Mouse (Mus musculus): Measurements from ENCODE around the gene Hivep3.

Hivep3 gene

DNA sequence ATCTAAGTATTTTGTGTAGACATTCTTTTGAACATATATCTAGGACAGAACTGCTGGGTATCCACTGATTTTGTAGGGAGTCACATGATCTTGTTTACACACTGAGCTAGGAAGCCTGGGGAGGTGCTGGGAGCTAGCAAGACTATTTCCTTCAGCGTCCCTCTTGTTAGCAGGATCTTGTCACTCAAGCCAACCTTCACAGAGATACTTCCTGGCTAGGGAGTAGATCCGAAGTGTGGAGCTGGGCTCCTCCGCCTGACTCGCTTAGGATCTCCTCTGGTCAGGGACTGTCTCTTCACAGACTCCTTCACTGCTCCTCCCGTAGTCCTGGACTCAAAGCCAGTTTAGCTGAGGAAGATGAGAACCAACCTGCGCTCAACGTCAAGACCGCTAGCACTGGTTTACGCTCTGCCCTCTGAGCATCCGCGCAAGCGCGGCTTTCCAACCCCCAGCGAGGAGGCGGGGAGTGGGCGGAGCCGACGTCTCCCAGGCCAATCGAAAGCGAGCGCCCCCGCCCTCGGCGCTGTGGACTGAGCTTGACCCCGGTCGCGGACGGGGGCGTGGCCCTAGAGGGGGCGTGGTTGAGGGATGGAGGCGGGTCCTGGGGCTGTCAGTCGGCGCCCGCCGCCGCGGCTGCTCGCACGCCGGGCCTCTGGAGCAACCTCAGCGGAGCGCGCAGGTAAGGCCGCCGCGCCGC is at the start of gene Hivep3:
TSS of gene Hivep3 (plus strand) at position 601 of the 697 bp plus-strand sequence.
- DNase-seq (ENCODE audit: low spot score), result peak; percentile 99

- no peak for DNase-seq (ENCODE audit: low spot score)
These were observed 47.8 kb upstream of the Hivep3 start for GRCm38 (mm10) chr4:119685746-119686145.

DNA sequence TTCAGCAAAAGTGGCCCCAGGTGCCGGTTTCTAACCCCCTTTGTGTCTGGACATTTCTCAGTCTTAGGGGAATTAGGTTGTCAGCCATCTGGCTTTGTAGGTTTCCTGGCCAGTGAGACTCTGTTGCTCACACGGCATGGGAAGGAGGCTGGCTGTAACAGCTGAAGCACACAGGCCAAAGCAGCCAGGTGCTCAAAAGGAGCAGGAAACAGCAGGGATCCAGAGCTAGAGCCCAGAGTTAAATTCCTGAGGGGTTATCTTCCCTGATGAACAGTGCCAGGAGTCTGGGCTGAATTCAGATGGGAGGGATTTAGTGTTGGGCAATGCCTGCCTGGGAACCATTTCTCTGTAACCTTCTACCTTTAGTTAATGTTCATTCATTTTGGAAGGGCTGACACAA is 35.2 kb upstream of the Hivep3 start:
- DNase-seq (ENCODE audit: low spot score), result no peak

DNA sequence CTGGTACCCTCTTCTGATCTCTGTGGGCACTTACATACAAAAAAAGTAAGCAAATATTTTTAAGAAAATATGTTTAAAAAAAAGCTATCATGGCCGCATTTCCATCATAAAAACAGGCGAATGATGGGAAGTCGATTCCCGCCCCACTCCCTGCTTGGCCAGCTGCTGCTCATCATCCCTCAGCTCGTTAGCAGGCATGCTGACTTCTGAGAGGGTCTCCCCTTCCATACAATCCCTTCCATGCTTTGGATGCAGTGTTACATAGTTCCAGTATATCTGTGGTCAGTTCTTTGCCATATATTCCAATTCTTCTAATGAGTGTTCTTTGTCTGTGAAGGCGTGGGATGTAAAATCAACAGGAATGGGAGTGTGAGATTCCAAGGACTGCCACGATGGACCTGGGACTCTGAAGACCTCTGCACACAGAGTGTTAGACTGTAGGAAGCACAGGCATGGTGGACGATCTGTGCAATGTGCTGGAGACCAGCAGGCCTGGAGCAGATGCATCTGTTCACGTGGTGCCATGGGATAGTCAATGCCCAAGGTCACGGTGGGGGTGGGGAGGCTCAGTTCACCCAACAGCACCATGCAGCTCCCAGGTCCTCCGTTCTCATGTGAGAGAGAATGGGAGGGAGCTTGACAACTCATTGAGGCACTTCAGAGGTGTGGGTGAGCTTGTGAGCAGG is 32.2 kb upstream of the Hivep3 start:
- DNase-seq (ENCODE audit: low spot score), result no peak

DNA sequence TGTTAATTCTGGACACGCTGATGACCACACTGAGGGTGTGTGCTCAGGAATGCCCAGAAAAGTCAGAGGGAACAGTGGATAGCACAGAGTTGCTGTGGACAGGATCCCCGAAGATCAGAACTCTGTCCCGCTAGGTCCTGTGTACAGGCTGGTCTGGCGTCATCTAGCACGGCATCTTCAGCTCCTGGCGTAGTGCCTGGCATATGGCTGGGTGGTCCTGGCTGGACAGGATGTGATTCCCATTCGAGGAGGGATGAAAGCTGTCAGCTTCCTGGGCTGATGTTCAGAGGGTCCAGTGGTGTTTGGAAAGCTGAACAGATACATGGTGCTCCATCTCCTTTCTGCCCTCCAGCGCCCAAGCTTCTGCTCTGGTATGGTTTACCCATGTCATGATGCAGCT is 29.6 kb upstream of the Hivep3 start:
- no peak for DNase-seq (ENCODE audit: low spot score)

DNA sequence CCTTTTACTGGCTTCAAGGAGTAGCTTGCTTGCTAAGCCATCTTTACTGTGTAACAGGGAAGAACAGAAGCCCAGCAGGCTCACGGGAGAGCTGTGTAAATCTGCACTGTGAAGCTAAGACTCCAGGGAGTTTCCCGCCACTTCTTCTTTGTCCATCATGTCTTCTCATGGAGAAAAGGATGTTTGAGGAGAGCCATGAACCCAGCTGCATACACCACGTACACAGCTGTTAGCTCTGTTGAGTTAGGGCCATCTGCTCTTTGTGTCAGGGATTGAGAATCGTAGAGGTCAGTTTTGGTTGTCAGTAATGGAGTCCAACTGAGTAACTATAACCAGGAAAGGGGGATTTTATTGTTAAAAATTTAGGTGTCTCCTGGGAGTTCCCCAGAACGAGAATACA is 26.3 kb upstream of the Hivep3 start:
- DNase-seq (ENCODE audit: low spot score), result no peak

DNA sequence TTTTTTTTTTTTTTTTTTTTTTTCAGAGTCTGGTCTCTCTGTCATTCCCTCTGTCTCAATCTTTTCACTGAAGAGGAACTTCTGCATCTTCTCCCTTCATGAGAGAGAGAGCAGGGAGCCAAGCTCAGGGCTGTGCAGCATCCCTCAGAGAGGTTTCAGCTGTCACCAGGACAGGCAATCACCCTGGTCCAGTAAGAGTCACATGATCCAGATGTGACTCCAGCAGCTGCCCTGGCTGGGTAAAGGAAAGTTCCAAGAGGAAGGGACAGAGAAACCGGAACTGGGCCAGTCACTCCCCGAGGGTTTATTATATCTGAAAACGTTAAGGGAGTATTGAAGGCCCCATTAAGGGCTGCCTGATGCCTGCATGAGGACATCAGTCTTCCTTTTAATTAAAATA is 25.8 kb upstream of the Hivep3 start:
- DNase-seq (ENCODE audit: low spot score), result no peak

DNA sequence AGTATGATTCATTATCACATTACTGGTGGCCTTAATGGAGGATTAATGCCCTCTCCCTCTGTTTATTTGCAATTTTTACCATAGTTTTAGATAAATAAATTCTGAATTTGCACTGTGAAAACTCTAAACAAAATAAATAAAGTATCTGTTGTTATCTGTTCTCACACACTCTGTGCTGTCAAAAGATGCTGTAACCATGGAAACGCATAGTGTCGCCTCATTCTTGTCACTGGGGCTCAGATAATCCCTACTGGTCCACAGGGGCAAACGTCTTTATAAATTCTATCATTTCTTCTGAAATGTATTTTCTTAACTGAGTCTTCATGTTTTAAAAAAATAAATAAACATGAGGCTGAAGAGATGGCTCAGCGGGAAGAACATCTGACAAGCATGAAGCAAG is 23.4 kb upstream of the Hivep3 start:
- no peak for DNase-seq (ENCODE audit: low spot score)

DNA sequence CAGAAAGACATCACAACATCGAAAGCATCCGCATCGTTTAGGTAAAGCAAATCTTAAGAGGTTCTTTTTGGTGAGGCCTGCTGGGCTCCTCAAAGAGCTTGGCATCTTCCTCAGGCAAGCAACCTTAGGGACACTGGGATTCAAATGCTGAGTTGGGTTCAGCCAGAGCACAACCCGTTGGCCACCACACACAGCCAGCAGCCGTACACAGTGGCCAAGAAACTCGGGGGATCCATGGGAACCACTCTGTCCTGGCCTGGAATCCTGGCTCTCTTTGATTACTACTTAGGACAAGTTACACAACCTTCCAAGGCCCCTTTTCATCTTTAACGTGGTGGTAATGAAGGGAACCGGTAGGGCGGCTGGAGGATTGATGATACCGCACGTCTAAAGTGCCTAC is 16.1 kb upstream of the Hivep3 start:
- no peak for DNase-seq (ENCODE audit: low spot score)

- DNase-seq (ENCODE audit: low spot score), result no peak
These were observed 12.1 kb upstream of the Hivep3 start for GRCm38 (mm10) chr4:119721531-119721930.

GRCm38 (mm10) chr4:119726074-119726473 is 7.5 kb upstream of the Hivep3 start:
- DNase-seq (ENCODE audit: low spot score), result no peak

- DNase-seq (ENCODE audit: low spot score), result no peak
These were observed 5.7 kb upstream of the Hivep3 start for GRCm38 (mm10) chr4:119727871-119728270.

- no peak for DNase-seq (ENCODE audit: low spot score)
These were observed 358 bp downstream of the Hivep3 start for GRCm38 (mm10) chr4:119733942-119734341.

GRCm38 (mm10) chr4:119734352-119734751 is 768 bp downstream of the Hivep3 start:
- no peak for DNase-seq (ENCODE audit: low spot score)

DNA sequence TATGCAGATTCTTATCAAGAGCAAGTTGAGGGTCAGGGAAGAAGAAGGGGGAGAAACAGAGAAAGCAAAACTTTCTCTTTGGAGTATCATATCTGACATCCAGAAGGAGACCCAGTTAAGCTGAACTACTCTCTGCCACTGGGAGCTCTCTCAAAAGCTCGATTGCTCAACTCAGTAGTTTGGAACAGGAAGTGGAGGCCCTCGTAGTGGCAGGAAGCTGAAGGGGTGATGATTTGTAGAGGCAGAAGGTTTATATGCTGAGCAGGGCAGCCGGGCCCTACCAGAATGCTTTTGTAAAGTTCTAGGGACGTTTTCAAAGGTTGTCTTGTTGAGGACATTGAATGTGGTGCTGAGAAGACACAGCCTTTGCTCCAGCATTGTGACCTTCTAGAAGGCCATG is 5.1 kb downstream of the Hivep3 start:
- no peak for DNase-seq (ENCODE audit: low spot score)

DNA sequence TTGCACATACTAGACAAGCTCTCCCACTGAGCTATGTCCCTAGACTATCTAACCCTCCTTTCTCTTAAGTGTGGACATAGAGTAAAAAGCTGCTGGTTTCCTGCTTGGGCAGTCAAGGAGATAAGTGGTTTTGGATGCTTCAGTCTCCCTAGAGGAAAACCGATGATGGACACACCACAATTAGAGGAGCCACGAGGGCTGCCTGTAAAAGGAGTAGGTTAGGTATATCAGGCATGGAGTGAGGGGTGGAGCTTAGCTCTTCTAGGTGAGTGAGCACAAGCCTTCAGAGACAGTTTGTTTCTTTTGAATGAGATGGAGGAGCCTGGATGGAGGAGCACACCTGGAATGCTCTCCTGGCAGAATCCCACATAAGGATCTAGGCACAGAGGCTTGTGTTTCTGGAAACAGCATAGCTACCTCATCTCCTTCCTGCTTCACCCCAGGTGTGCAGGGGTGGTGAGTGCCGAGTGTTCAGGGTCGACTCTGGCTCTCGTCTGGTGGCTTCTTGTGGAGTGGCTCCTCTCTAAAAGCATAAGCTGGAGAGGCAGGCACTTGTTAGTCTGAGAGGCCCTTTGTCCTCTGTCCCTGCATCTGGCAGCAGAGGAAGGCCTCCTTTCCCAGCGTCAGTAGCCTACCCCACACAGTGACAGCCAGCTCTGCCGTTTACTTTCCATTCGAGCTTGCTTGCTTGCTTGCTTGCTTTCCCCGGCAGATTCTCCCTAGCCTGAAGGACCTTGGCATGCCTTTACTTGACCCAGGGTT is 5.9 kb downstream of the Hivep3 start:
- no peak for DNase-seq (ENCODE audit: low spot score)

GRCm38 (mm10) chr4:119748341-119748740 is 14.8 kb downstream of the Hivep3 start:
- no peak for DNase-seq (ENCODE audit: low spot score)

DNA sequence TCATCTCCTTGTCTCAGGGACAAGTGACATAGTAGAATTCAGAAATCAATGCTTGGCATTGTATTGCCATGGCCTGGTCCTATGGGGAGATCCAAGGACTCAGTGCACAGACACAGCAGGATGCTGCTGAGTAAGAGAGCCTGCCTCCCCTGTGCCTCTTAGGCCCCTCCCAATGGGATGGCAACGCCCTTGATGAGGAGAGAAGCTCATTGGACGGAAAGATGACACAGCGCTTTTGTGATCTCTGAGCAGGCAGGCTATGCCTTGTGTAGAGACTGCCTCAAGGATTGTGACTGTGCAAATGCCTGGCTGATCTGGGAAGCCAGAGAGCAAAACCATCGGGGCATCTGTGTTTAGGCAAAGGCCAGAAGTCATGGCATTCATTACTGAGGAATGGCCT is 16.6 kb downstream of the Hivep3 start:
- no peak for DNase-seq (ENCODE audit: low spot score)

DNA sequence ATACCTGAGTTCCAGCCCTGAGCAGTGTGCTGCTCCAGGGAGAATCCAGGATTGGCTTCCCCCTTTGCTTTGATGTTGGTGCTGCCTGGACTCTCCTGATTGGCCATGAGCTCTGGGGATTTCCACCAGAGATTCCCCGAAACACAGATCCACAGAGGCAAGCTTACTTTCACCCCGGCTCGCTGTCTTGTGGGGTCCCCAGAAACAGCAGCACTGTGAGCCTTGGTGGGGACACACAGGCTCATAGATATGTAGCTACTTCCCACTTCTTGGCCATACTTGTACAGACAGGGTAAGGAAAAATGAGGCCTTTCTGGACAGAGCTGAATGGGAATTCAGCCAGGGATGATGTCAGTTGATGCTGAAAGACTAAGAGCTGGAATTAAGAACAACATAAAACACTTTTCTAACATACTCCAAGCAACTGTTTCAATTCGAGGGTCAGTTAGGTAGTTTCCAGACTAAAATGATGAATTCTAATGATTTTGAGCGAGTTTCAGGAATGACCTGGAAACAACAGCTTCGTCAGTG is 17.2 kb downstream of the Hivep3 start:
- DNase-seq (ENCODE audit: low spot score), result no peak

DNA sequence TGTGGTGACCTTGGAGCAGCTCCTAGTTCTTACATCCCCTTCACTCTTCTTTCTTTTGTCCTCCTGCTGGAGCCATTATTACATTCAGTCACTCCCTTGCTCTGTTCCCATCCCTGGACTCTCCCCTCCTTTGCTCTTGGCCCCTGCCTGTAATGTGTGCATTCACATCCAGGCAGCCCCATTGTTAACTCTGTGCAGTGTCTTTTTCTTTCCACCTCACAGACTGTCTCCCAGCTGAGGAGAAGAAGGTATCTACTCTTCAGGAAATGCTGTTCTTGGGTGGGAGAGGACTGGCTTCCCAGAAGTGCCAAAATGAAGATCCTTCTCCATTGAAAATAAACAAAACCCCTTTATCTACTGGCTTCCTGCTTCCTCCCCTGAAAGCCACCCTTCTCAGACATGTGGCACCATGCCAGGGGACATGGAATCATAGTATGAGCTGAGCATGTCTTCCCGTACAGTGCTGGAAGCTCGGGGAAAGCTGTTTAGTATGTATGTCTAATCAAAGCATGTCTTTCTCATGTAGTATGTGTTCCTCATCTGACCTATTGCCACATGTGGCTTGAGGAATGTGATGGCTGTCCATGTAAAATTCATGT is 17.9 kb downstream of the Hivep3 start:
- DNase-seq (ENCODE audit: low spot score), result no peak

DNA sequence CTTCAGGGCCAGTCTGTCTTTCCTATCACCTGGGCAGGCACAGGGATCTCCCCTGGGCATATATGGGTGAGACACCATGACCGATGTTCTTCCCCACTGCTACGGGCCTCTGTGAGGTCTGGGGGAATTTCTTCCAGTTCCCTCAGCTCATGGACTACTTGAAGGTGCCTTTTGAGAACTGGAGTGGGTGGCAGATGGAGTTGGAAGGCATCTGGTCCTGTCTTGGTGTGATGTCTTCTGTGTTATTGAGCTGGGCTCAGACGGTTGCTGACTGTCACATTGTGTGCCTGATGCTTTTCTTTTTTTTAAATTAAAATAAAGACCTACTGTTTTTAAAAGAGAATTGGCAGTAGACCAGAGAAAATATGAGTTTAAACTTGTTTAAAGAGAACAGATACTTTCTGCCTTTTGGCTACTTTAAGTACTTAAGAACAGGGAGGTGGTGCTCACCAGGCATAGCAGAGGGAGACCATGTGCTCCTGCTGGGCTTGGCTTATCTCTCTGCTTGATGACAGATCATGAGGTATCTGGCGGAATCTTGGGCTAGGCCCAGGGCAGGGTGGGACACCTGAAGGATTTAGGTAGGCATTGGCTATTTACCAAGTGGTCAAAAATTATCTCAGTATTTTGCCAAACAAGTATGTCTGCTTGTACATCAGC is 26.1 kb downstream of the Hivep3 start:
- no peak for DNase-seq (ENCODE audit: low spot score)

DNA sequence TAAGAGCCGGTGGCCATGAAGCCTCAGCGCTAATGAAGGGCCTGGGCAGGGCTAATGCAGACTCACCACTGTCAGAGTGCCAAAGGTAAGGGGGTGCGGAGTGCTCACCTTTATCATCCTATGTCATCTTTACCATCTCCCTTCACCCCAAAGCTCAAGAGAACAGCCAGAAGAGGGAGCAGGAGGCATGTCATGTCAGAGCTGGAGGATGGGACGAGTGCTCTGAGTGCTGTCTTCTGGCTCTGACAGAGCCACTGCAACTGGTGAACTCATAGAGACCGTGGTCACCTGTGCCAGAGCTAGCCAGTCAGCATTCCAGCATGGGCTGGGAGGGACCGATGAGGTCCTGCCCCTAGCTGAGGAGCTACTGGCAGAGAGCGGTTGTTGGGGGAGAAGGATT is 27.2 kb downstream of the Hivep3 start:
- no peak for DNase-seq (ENCODE audit: low spot score)
